Mouse (Mus musculus) right cerebral cortex, postnatal 14 days (tissue): ENCODE measurements at regions not wholly inside any gene's neighbourhood (a gene's known extent, or its start where the extent isn't known, plus 50 kb on each side); places are given as distances from the start of the nearest gene placed in this dataset.

ENCODE experiments used
- DNase-seq: peaks from one replicate; pipeline ENCODE4 v3.0.0; 2022

DNA sequence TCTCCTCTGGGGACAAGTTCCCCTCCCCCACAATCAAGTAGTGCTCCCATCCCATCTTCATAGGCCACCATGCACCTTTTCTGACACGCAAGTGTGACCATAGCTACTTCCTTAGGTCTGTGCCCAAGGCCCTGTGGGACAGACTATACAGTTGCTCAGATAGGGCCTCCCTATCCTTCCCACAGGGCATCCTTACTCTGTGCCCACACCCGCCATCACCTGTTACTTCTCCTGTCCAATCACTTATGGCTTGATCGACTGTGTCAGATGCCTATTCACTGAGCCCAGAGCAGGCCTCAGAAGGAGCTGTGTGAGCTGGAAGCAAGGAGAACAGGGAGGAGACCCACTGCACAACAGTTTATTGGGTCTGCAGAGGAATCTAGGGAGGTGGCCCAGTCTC, 56.6 kb upstream of the Lrpap1 start:
- DNase-seq = no peak

DNA sequence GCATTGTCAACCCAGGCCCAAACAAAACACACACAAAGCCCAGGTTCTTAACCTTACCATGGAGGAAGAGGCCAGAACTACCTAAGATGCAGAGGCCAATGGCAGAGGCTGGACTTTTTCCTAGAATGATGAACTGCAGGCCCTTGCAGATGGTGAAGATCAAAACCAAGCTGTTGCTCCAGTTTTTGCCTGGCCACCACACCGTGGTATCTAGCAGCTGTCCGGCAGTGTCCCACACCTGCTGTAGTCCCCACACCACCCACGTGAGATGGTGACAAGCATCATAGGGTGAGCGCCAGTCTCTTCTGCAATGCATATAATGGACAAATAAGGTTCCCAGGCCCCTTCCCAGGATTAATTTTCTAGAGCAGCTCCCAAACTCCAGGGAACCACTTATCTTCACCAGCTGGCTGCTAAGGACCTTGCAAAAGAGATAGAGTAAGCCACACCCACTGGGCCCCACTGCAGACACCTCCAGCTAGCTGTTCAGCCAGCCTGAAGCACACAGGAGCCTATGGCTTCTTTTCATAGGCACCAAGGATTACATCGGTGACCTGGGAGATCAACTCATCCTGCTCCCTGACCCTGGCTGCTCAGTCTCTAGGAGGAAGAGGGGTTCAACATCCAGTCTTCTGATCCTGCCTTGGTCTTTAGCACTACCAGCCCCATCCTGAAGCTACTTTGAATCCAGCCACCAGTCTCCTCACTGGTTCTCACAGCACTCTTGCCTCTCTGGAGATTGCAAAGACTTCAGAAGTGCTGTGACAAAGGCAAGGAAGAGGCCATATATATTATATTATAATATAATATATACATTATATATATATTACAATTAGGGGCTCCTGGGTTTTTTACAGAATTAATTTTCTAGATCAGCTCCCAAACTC, 55.6 kb upstream of the Lrpap1 start:
- DNase-seq = no peak

DNA sequence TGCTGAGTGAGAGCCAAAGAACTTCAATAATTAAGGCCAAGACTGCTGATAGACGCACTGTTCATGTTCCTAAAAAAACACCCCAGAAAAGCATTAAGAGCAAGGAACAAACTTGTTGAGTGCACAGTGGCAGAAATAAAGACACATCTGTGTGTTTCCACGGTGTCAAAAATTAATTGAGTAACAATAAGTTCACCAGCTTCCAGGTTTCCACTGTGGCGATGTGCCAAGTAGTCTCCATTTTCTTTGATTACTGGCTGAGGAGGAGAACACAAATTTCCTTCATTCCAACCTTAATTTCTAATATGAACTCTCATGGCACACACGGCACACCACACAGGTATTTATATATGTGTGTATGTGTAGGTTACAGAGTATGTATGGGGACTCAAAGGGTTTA, 54.3 kb upstream of the Lrpap1 start:
- DNase-seq = no peak

DNA sequence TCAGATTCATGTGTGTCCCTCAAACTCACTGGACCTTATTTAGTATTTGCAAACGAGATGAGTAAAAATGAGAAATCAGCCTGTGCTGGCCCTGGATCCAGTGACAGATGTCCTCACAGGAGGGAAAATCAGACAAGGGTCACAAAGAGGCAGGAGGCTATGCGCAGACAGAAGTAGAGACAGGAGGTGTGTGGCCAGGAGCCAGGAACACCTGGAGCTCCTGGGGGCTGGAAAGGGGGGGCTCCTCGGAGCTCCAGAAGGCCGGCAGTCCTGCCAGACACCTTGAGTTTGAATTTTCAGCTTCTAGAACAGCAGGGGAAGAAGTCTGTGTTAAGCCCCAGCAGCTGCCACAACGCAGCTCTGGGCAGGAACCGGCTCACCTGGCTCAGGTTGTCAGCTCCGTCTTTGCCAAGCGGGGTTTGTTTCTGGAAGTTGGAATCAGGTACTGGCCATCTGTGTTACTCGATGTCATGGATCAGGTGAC, 53.7 kb upstream of the Lrpap1 start:
- DNase-seq = no peak

DNA sequence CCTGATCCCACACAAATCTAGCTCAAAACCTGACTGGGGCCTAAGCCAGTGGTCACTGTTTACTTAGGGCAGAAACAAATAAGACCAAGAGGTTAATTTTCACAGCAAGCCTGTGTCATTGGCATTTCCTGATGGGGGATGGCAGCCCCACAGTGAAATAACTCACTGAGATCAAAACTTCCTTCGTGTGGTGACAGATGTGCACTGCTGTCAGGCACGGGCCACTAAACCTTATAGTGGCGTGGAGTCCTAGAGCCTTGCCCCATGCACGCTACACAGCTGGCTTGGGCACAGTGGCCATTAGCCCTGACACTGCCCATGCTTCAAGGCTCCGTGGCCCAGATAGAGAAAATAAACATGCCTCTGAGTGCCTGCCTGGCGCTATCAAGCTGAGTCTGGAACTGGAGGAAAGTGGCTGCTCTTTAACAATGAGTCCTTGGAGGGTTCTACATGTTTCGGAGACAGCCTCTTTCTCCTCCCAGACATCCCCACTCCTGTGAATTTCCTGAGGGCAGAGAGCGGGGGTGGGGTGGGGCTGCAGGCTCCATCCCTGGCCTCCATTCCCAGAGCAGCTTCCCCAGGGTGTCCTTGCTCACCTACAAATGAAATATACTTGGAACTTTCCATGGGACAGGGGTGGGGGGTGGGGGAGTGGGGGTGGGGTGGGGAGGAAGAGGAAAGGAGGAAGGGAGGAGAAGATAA, 52.9 kb upstream of the Lrpap1 start:
- no peak for DNase-seq

DNA sequence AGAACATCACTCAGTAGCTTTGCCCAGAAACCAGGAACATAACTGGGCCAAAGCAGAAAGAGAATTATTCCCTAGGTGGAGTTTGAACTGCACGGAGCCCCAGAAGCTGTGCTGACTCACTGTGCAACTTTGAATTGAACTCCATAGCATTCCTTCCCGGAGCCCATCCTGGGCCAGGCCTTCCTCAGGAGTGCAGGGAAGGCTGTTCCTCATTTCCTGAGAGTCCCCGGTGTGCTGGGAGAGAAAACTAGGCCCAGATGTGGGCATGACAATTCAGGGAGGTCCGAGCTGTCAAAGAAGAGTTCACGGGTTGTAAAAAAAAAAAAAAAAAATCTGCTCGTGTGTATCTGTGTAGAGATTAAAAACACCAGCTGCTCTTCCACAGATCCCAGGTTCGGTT, 50.8 kb upstream of the Lrpap1 start:
- no peak for DNase-seq

DNA sequence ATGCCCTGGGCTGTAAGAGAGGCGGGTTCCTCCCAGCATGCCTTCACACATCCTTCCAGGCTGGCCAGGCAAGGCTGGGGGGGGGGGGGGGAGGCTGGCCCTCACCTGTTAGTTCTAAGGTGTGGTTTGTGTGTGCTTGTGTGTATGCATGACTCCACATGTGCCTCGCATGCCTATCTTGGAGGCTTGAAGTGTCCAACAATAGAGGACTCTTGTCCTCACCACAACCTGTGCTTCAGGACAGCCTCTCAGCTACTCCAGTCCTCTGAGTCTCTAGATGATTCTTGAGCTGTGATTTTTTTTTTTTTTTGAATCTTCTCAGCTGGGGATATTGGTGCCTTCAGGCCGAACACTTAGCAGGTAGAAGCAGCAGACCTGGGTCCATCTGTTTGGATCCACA, 50.2 kb upstream of the Lrpap1 start:
- no peak for DNase-seq
